Mouse (Mus musculus) v-Abl transformed pro-B cells (cell line): Measurements from ENCODE around the gene Scamp2.

Experiments used
- in situ Hi-C, 2 experiments: fragments of 400-800 bp; cut with MboI; formaldehyde crosslinking; loops; one replicate each; pipeline ENCODE4 v1.15.1; 2025; ENCODE audit not compliant: unreplicated experiment in 2 of 2

Gene Scamp2

GRCm38 (mm10) chr9:57617556-57618169 lies 56.9 kb downstream of the Scamp2 start:
- in situ Hi-C loops: loop anchor here (5.0 kb wide), 1 partner anchor 35 kb away; the partner anchor contains the start of gene Csk (in 2 of the 2)

- in situ Hi-C loops: loop anchor here (5.0 kb wide), 1 partner anchor 33 kb away; the partner anchor contains the start of gene Csk (in 2 of the 2)
Observed at GRCm38 (mm10) chr9:57618854-57619253, 58.1 kb downstream of the Scamp2 start.

GRCm38 (mm10) chr9:57620674-57621073 lies 59.9 kb downstream of the Scamp2 start, which contains the start of gene Lman1l:
Gene Lman1l (minus strand): TSS chr9:57620774.
- in situ Hi-C loops: loop anchor here in 1 of 2 experiments (5.0 kb wide), 1 partner anchor 78 kb away; no protein-coding TSS in a partner anchor

GRCm38 (mm10) chr9:57624295-57624694 lies 63.6 kb downstream of the Scamp2 start:
- in situ Hi-C loops: loop anchor here in 1 of 2 experiments (5.0 kb wide), 1 partner anchor 82 kb away; no protein-coding TSS in a partner anchor

GRCm38 (mm10) chr9:57625674-57626500 lies 65.1 kb downstream of the Scamp2 start:
- in situ Hi-C loops: no loop called here

GRCm38 (mm10) chr9:57627191-57627590 lies 66.4 kb downstream of the Scamp2 start:
- in situ Hi-C loops: no loop called here

- in situ Hi-C loops: no loop called here
Observed at GRCm38 (mm10) chr9:57627892-57628291, 67.1 kb downstream of the Scamp2 start.

- in situ Hi-C loops: no loop called here
Observed at GRCm38 (mm10) chr9:57628717-57629116, 68.0 kb downstream of the Scamp2 start.

- in situ Hi-C loops: no loop called here
Observed at GRCm38 (mm10) chr9:57629118-57629874, 68.6 kb downstream of the Scamp2 start.

- in situ Hi-C loops: no loop called here
Observed at GRCm38 (mm10) chr9:57633481-57634024, 72.8 kb downstream of the Scamp2 start.

GRCm38 (mm10) chr9:57637272-57637671 lies 76.5 kb downstream of the Scamp2 start:
- in situ Hi-C loops: no loop called here

GRCm38 (mm10) chr9:57637741-57638322 lies 77.1 kb downstream of the Scamp2 start:
- in situ Hi-C loops: no loop called here
